Mouse (Mus musculus): Measurements from ENCODE around the gene Chrm3. TPM values are rescaled to one million over a fixed set of nuclear protein-coding genes. Genes with fewer than 3 reads are reported as not detected.

The Chrm3 gene
- polyA plus RNA-seq, 1 experiment from 2014 or later, result 1.2 TPM

- no peak for ATAC-seq (ENCODE audit: insufficient number of reproducible peaks, insufficient read depth, low FRiP score, low read depth)
- WGBS, result 78% methylated on average over 5 of the region's 5 CpGs
- Histone ChIP-seq H3K4me1 (ENCODE audit: control insufficient read depth in 2 of 2, insufficient read depth in 2 of 2, low read length in 2 of 2) (no peaks in the 10 kb centered on the region), H3K4me2 (ENCODE audit: low read length) (no peak overlapping the region), H3K9ac (ENCODE audit: low read length) (no peak overlapping the region), H3K36me3 (ENCODE audit: control insufficient read depth, insufficient read depth, low read length) (no peaks in the 10 kb centered on the region), H3K9me3 (ENCODE audit: control insufficient read depth, low read length) (no peaks in the 10 kb centered on the region), H3K4me3 (ENCODE audit: control insufficient read depth in 1 of 2, insufficient read depth in 1 of 2, low read depth in 1 of 2, low read length in 2 of 2) (no peak overlapping the region), H3K27ac (replicated peaks in 1 of 2; ENCODE audit: control insufficient read depth in 1 of 2, insufficient read depth in 1 of 2, low read depth in 2 of 2, low read length in 2 of 2) (no peak overlapping the region), H3K27me3 (ENCODE audit: control insufficient read depth, insufficient read depth, low read length) (no peaks in the 10 kb centered on the region)
Measured at GRCm38 (mm10) chr13:10235391-10236169, 125.1 kb downstream of the Chrm3 start.

- H3K4me2 ChIP-seq (ENCODE audit: low read length), result no peak overlapping the region
- no peak overlapping the region for H3K4me3 ChIP-seq (ENCODE audit: control insufficient read depth in 1 of 2, insufficient read depth in 1 of 2, low read depth in 1 of 2, low read length in 2 of 2)
- no peak for ATAC-seq (ENCODE audit: insufficient number of reproducible peaks, insufficient read depth, low FRiP score, low read depth)
- H3K9ac ChIP-seq (ENCODE audit: low read length), result no peak overlapping the region
- no peaks in the 10 kb centered on the region for H3K4me1 ChIP-seq (ENCODE audit: control insufficient read depth in 2 of 2, insufficient read depth in 2 of 2, low read length in 2 of 2)
- H3K27ac ChIP-seq (replicated peaks in 1 of 2; ENCODE audit: control insufficient read depth in 1 of 2, insufficient read depth in 1 of 2, low read depth in 2 of 2, low read length in 2 of 2), result no peak overlapping the region
- no peaks in the 10 kb centered on the region for H3K9me3 ChIP-seq (ENCODE audit: control insufficient read depth, low read length)
- H3K27me3 ChIP-seq (ENCODE audit: control insufficient read depth, insufficient read depth, low read length), result no peaks in the 10 kb centered on the region
- H3K36me3 ChIP-seq (ENCODE audit: control insufficient read depth, insufficient read depth, low read length), result no peaks in the 10 kb centered on the region
- WGBS, result 48% methylated on average over 4 of the region's 4 CpGs
Measured at GRCm38 (mm10) chr13:10220403-10220802, 140.2 kb downstream of the Chrm3 start.

GRCm38 (mm10) chr13:10212112-10212511 is 148.5 kb downstream of the Chrm3 start:
- Histone ChIP-seq H3K9ac (ENCODE audit: low read length) (no peak overlapping the region), H3K36me3 (ENCODE audit: control insufficient read depth, insufficient read depth, low read length) (no peaks in the 10 kb centered on the region), H3K4me3 (ENCODE audit: control insufficient read depth in 1 of 2, insufficient read depth in 1 of 2, low read depth in 1 of 2, low read length in 2 of 2) (no peak overlapping the region), H3K27me3 (ENCODE audit: control insufficient read depth, insufficient read depth, low read length) (no peaks in the 10 kb centered on the region), H3K9me3 (ENCODE audit: control insufficient read depth, low read length) (no peaks in the 10 kb centered on the region), H3K27ac (replicated peaks in 1 of 2; ENCODE audit: control insufficient read depth in 1 of 2, insufficient read depth in 1 of 2, low read depth in 2 of 2, low read length in 2 of 2) (no peak overlapping the region), H3K4me2 (ENCODE audit: low read length) (no peak overlapping the region), H3K4me1 (ENCODE audit: control insufficient read depth in 2 of 2, insufficient read depth in 2 of 2, low read length in 2 of 2) (no peaks in the 10 kb centered on the region)
- 70% methylated on average over 2 of the region's 2 CpGs for WGBS
- no peak for ATAC-seq (ENCODE audit: insufficient number of reproducible peaks, insufficient read depth, low FRiP score, low read depth)

GRCm38 (mm10) chr13:10210522-10211244 is 150.0 kb downstream of the Chrm3 start:
- Histone ChIP-seq H3K9ac (ENCODE audit: low read length) (no peak overlapping the region), H3K4me1 (ENCODE audit: control insufficient read depth in 2 of 2, insufficient read depth in 2 of 2, low read length in 2 of 2) (no peaks in the 10 kb centered on the region), H3K27ac (replicated peaks in 1 of 2; ENCODE audit: control insufficient read depth in 1 of 2, insufficient read depth in 1 of 2, low read depth in 2 of 2, low read length in 2 of 2) (no peak overlapping the region), H3K36me3 (ENCODE audit: control insufficient read depth, insufficient read depth, low read length) (no peaks in the 10 kb centered on the region), H3K4me3 (ENCODE audit: control insufficient read depth in 1 of 2, insufficient read depth in 1 of 2, low read depth in 1 of 2, low read length in 2 of 2) (no peak overlapping the region), H3K9me3 (ENCODE audit: control insufficient read depth, low read length) (no peaks in the 10 kb centered on the region), H3K27me3 (ENCODE audit: control insufficient read depth, insufficient read depth, low read length) (no peaks in the 10 kb centered on the region), H3K4me2 (ENCODE audit: low read length) (no peak overlapping the region)
- ATAC-seq (ENCODE audit: insufficient number of reproducible peaks, insufficient read depth, low FRiP score, low read depth), result no peak
- 100% methylated on average over 1 of the region's 1 CpGs for WGBS

GRCm38 (mm10) chr13:10199206-10199956 is 161.3 kb downstream of the Chrm3 start:
- no peak for ATAC-seq (ENCODE audit: insufficient number of reproducible peaks, insufficient read depth, low FRiP score, low read depth)
- H3K27ac ChIP-seq (replicated peaks in 1 of 2; ENCODE audit: control insufficient read depth in 1 of 2, insufficient read depth in 1 of 2, low read depth in 2 of 2, low read length in 2 of 2), result no peak overlapping the region
- H3K4me2 ChIP-seq (ENCODE audit: low read length), result no peak overlapping the region
- 78% methylated on average over 6 of the region's 6 CpGs for WGBS
- no peak overlapping the region for H3K4me3 ChIP-seq (ENCODE audit: control insufficient read depth in 1 of 2, insufficient read depth in 1 of 2, low read depth in 1 of 2, low read length in 2 of 2)
- H3K4me1 ChIP-seq (ENCODE audit: control insufficient read depth in 2 of 2, insufficient read depth in 2 of 2, low read length in 2 of 2), result no peaks in the 10 kb centered on the region
- no peaks in the 10 kb centered on the region for H3K36me3 ChIP-seq (ENCODE audit: control insufficient read depth, insufficient read depth, low read length)
- 0 out of 2 replicates have a peak, but pooled peaks cover 4% of the 10 kb centered on the region for H3K9me3 ChIP-seq (ENCODE audit: control insufficient read depth, low read length)
- H3K9ac ChIP-seq (ENCODE audit: low read length), result no peak overlapping the region
- no peaks in the 10 kb centered on the region for H3K27me3 ChIP-seq (ENCODE audit: control insufficient read depth, insufficient read depth, low read length)

- Histone ChIP-seq H3K27me3 (ENCODE audit: control insufficient read depth, insufficient read depth, low read length) (no peaks in the 10 kb centered on the region), H3K4me2 (ENCODE audit: low read length) (no peak overlapping the region), H3K9me3 (ENCODE audit: control insufficient read depth, low read length) (no peaks in the 10 kb centered on the region), H3K36me3 (ENCODE audit: control insufficient read depth, insufficient read depth, low read length) (no peaks in the 10 kb centered on the region), H3K9ac (ENCODE audit: low read length) (no peak overlapping the region), H3K27ac (replicated peaks in 1 of 2; ENCODE audit: control insufficient read depth in 1 of 2, insufficient read depth in 1 of 2, low read depth in 2 of 2, low read length in 2 of 2) (no peak overlapping the region), H3K4me3 (ENCODE audit: control insufficient read depth in 1 of 2, insufficient read depth in 1 of 2, low read depth in 1 of 2, low read length in 2 of 2) (no peak overlapping the region), H3K4me1 (ENCODE audit: control insufficient read depth in 2 of 2, insufficient read depth in 2 of 2, low read length in 2 of 2) (no peaks in the 10 kb centered on the region)
- WGBS, result 60% methylated on average over 2 of the region's 2 CpGs
- no peak for ATAC-seq (ENCODE audit: insufficient number of reproducible peaks, insufficient read depth, low FRiP score, low read depth)
Measured at GRCm38 (mm10) chr13:10189829-10190228, 170.8 kb downstream of the Chrm3 start.

GRCm38 (mm10) chr13:10187926-10188325 is 172.7 kb downstream of the Chrm3 start:
- H3K9me3 ChIP-seq (ENCODE audit: control insufficient read depth, low read length), result no peaks in the 10 kb centered on the region
- H3K4me1 ChIP-seq (ENCODE audit: control insufficient read depth in 2 of 2, insufficient read depth in 2 of 2, low read length in 2 of 2), result no peaks in the 10 kb centered on the region
- no peak overlapping the region for H3K4me2 ChIP-seq (ENCODE audit: low read length)
- H3K27ac ChIP-seq (replicated peaks in 1 of 2; ENCODE audit: control insufficient read depth in 1 of 2, insufficient read depth in 1 of 2, low read depth in 2 of 2, low read length in 2 of 2), result no peak overlapping the region
- WGBS, result 86% methylated on average over 3 of the region's 3 CpGs
- no peak overlapping the region for H3K9ac ChIP-seq (ENCODE audit: low read length)
- H3K27me3 ChIP-seq (ENCODE audit: control insufficient read depth, insufficient read depth, low read length), result no peaks in the 10 kb centered on the region
- no peak for ATAC-seq (ENCODE audit: insufficient number of reproducible peaks, insufficient read depth, low FRiP score, low read depth)
- no peak overlapping the region for H3K4me3 ChIP-seq (ENCODE audit: control insufficient read depth in 1 of 2, insufficient read depth in 1 of 2, low read depth in 1 of 2, low read length in 2 of 2)
- no peaks in the 10 kb centered on the region for H3K36me3 ChIP-seq (ENCODE audit: control insufficient read depth, insufficient read depth, low read length)
